Mouse (Mus musculus): ENCODE measurements at regions not wholly inside any gene's neighbourhood (a gene's known extent, or its start where the extent isn't known, plus 50 kb on each side); places are given as distances from the start of the nearest gene placed in this dataset.

- DNase-seq, result no peak
Observed at GRCm38 (mm10) chr9:118204456-118204855, 54.5 kb upstream of the Cmc1 start.

- no peak for DNase-seq
Observed at GRCm38 (mm10) chr9:118206483-118206882, 56.5 kb upstream of the Cmc1 start.

- no peak for DNase-seq
Observed at GRCm38 (mm10) chr9:118219696-118220095, 69.7 kb upstream of the Cmc1 start.

- no peak for DNase-seq
Observed at GRCm38 (mm10) chr9:118221186-118221585, 71.2 kb upstream of the Cmc1 start.

GRCm38 (mm10) chr9:118227401-118228061 lies 77.6 kb upstream of the Cmc1 start:
- peak; percentile 74 to 75 for DNase-seq

- DNase-seq, result peak; percentile 94
Observed at GRCm38 (mm10) chr9:118228691-118229427, 78.9 kb upstream of the Cmc1 start.

GRCm38 (mm10) chr9:118240711-118241110 lies 90.7 kb upstream of the Cmc1 start:
- DNase-seq, result no peak

GRCm38 (mm10) chr9:118246820-118247628 lies 97.0 kb upstream of the Cmc1 start:
- no peak for DNase-seq

- peak; percentile 66 to 77 for DNase-seq
Observed at GRCm38 (mm10) chr9:118253829-118254228, 103.9 kb upstream of the Cmc1 start.

GRCm38 (mm10) chr9:118255200-118255733 lies 105.3 kb upstream of the Cmc1 start:
- DNase-seq, result no peak

- DNase-seq, result peak; percentile 10 to 22
Observed at GRCm38 (mm10) chr9:118255751-118256266, 105.8 kb upstream of the Cmc1 start.

GRCm38 (mm10) chr9:118266298-118266697 lies 116.3 kb upstream of the Cmc1 start:
- DNase-seq, result no peak

- no peak for DNase-seq
Observed at GRCm38 (mm10) chr9:118271681-118272080, 121.7 kb upstream of the Cmc1 start.

- DNase-seq, result no peak
Observed at GRCm38 (mm10) chr9:118272713-118273407, 122.9 kb upstream of the Cmc1 start.

GRCm38 (mm10) chr9:118285481-118285880 lies 135.5 kb upstream of the Cmc1 start:
- no peak for DNase-seq

- no peak for DNase-seq
Observed at GRCm38 (mm10) chr9:118287606-118288005, 137.6 kb upstream of the Cmc1 start.

GRCm38 (mm10) chr9:118292836-118293235 lies 142.9 kb upstream of the Cmc1 start:
- peak; percentile 21 to 29 for DNase-seq

GRCm38 (mm10) chr9:118294011-118294410 lies 144.0 kb upstream of the Cmc1 start:
- DNase-seq, result peak; percentile 70 to 77

GRCm38 (mm10) chr9:118302785-118303384 lies 152.9 kb upstream of the Cmc1 start:
- DNase-seq, result no peak

GRCm38 (mm10) chr9:118318357-118319140 lies 159.5 kb upstream of the Eomes start:
- no peak for DNase-seq

- DNase-seq, result no peak
Observed at GRCm38 (mm10) chr9:118323796-118324195, 154.2 kb upstream of the Eomes start.
